Mouse (Mus musculus) lung, postnatal 0 days (tissue): ENCODE results near the gene Hoxb5.

Experiments used
- CTCF ChIP-seq: IDR thresholded peaks from 2 replicates; pipeline ENCODE4 v1.5.1; 2016; ENCODE audit warnings: antibody characterized with exemption, mild to moderate bottlenecking
- EP300 ChIP-seq: IDR thresholded peaks from 2 replicates; pipeline ENCODE4 v1.6.1; 2016; ENCODE audit warnings: antibody characterized with exemption, mild to moderate bottlenecking, control low read depth

GRCm38 (mm10) chr11:96278324-96278723 lies 24.8 kb upstream of the Hoxb5 start:
- TF ChIP-seq EP300 = no peak
- TF ChIP-seq CTCF = no peak
